Mouse (Mus musculus) small intestine, adult 2 months (tissue): Measurements from ENCODE around the gene Tbcel.

Source experiments
- CTCF ChIP-seq: fragments of 200-500 bp; IDR thresholded peaks from 2 replicates; pipeline ENCODE4 v1.5.1; 2012; ENCODE audit warnings: low read depth, mild to moderate bottlenecking, control low read depth, inconsistent platforms, low read length, moderate library complexity, mixed read lengths; ENCODE audit not compliant: insufficient replicate concordance, insufficient read length; ENCODE audit errors: extremely low read depth
- POLR2A ChIP-seq: fragments of 200-500 bp; IDR thresholded peaks from 2 replicates; pipeline ENCODE4 v1.6.1; 2012; ENCODE audit warnings: low read depth, mild to moderate bottlenecking, control low read depth, inconsistent platforms, low read length, moderate library complexity

GRCm38 (mm10) chr9:42468360-42468759, 39.2 kb downstream of the Tbcel start:
- TF ChIP-seq POLR2A (no peak), CTCF (no peak)
